Mouse (Mus musculus) CH12.LX (cell line): Measurements from ENCODE around the gene Tmem39b. TPM values are rescaled to one million over a fixed set of nuclear protein-coding genes. Genes with fewer than 3 reads are reported as not detected.

Experiments
- DNase-seq: peaks from one replicate; pipeline ENCODE4 v3.0.0-alpha.2; 2013; ENCODE audit errors: extremely low read depth
- H3K27ac ChIP-seq: 2 replicates; pipeline ENCODE4 v1.5.1; 2012; ENCODE audit warnings: low read depth, mild to moderate bottlenecking, control low read depth, moderate library complexity; ENCODE audit not compliant: insufficient read depth
- H3K27me3 ChIP-seq: replicated peaks from 2 replicates; pipeline ENCODE3; 2012; ENCODE audit warnings: inconsistent platforms
- H3K36me3 ChIP-seq, 2 experiments: replicated peaks in 1 of 2; 2 replicates each; pipeline versions ENCODE3 to v1.6.1; 2012; ENCODE audit warnings: inconsistent platforms in 1 of 2, low read length in 1 of 2, mild to moderate bottlenecking in 1 of 2, mixed read lengths in 1 of 2, moderate library complexity in 1 of 2; ENCODE audit not compliant: control insufficient read depth in 1 of 2, insufficient read depth in 1 of 2
- H3K4me1 ChIP-seq, 2 experiments: 2 replicates each; pipeline ENCODE4 v1.6.1; 2012; ENCODE audit warnings: inconsistent platforms in 1 of 2, moderate library complexity in 1 of 2; ENCODE audit not compliant: insufficient read depth in 2 of 2, control insufficient read depth in 1 of 2
- H3K4me2 ChIP-seq: 2 replicates; pipeline ENCODE4 v1.6.1; 2012; ENCODE audit warnings: low read depth, mild to moderate bottlenecking, control low read depth; ENCODE audit not compliant: poor library complexity, insufficient read depth, severe bottlenecking
- H3K4me3 ChIP-seq, 3 experiments: fragments of 150-350 bp in 1 of 3; sonication (generic) in 1 of 3; replicated peaks in 1 of 3; 2 replicates each; pipeline versions ENCODE3 to v1.5.1; 2011 to 2012; ENCODE audit warnings: low read depth in 2 of 3, low read length in 2 of 3, mild to moderate bottlenecking in 2 of 3, moderate library complexity in 2 of 3, control low read depth in 1 of 3, improper control_type of control experiment in 1 of 3, inconsistent platforms in 1 of 3, mixed read lengths in 1 of 3; ENCODE audit not compliant: poor library complexity in 1 of 3
- H3K79me2 ChIP-seq: replicated peaks from 2 replicates; pipeline ENCODE4 v1.6.1; 2012; ENCODE audit warnings: mild to moderate bottlenecking, moderate library complexity; ENCODE audit not compliant: control insufficient read depth, poor library complexity, insufficient read depth, severe bottlenecking; ENCODE audit errors: extremely low read depth
- H3K9ac ChIP-seq: 2 replicates; pipeline ENCODE4 v1.6.1; 2012; ENCODE audit warnings: low read depth, mild to moderate bottlenecking, control low read depth, moderate library complexity; ENCODE audit not compliant: insufficient read depth
- H3K9me3 ChIP-seq: replicated peaks from 2 replicates; pipeline ENCODE3; 2012; ENCODE audit warnings: low read length, inconsistent platforms, mixed read lengths
- BHLHE40 ChIP-seq: IDR thresholded peaks from 2 replicates; pipeline ENCODE4 v1.6.1; 2011; ENCODE audit warnings: mild to moderate bottlenecking, low read depth, low read length, improper control_type of control experiment
- CHD2 ChIP-seq: IDR thresholded peaks from 2 replicates; pipeline ENCODE4 v1.6.1; 2011; ENCODE audit warnings: low read length, improper control_type of control experiment
- CTCF ChIP-seq, 2 experiments: IDR thresholded peaks in 1 of 2; conservative IDR thresholded peaks in 1 of 2; 2 replicates each; pipeline ENCODE4 v1.5.1; 2011 to 2012; ENCODE audit warnings: low read depth in 2 of 2, low read length in 2 of 2, improper control_type of control experiment in 1 of 2, inconsistent platforms in 1 of 2, mild to moderate bottlenecking in 1 of 2, moderate library complexity in 1 of 2
- GABPA ChIP-seq: IDR thresholded peaks from 2 replicates; pipeline ENCODE4 v1.6.1; 2012; ENCODE audit warnings: low read depth, low read length, improper control_type of control experiment, inconsistent platforms; ENCODE audit not compliant: insufficient replicate concordance
- HCFC1 ChIP-seq: IDR thresholded peaks from 2 replicates; pipeline ENCODE4 v1.6.1; 2012; ENCODE audit warnings: low read depth, mild to moderate bottlenecking, inconsistent platforms, low read length, improper control_type of control experiment
- JUN ChIP-seq: IDR thresholded peaks from 2 replicates; pipeline ENCODE4 v1.6.1; 2011; ENCODE audit warnings: low read depth, mild to moderate bottlenecking, low read length, improper control_type of control experiment, moderate library complexity; ENCODE audit not compliant: insufficient read depth
- JUND ChIP-seq: conservative IDR thresholded peaks from 2 replicates; pipeline ENCODE4 v1.6.1; 2011; ENCODE audit warnings: low read depth, low read length, improper control_type of control experiment
- KAT2A ChIP-seq: IDR thresholded peaks from 2 replicates; pipeline ENCODE4 v1.6.1; 2012; ENCODE audit warnings: low read length, improper control_type of control experiment, inconsistent platforms; ENCODE audit not compliant: insufficient replicate concordance
- MAZ ChIP-seq: IDR thresholded peaks from 2 replicates; pipeline ENCODE4 v1.6.1; 2012; ENCODE audit warnings: low read depth, mild to moderate bottlenecking, inconsistent platforms, low read length, improper control_type of control experiment, moderate library complexity
- MYC ChIP-seq: IDR thresholded peaks from 2 replicates; pipeline ENCODE4 v1.6.1; 2011; ENCODE audit warnings: low read depth, mild to moderate bottlenecking, improper control_type of control experiment, low read length
- NELFE ChIP-seq: IDR thresholded peaks from 2 replicates; pipeline ENCODE4 v1.6.1; 2011; ENCODE audit warnings: low read depth, low read length, improper control_type of control experiment
- PAX5 ChIP-seq: IDR thresholded peaks from 2 replicates; pipeline ENCODE4 v1.6.1; 2012; ENCODE audit warnings: low read length, inconsistent platforms, mixed read lengths
- POLR2A ChIP-seq: IDR thresholded peaks from 2 replicates; pipeline ENCODE4 v1.6.1; 2011; ENCODE audit warnings: low read depth, mild to moderate bottlenecking, improper control_type of control experiment, low read length
- POLR2AphosphoS2 ChIP-seq: IDR thresholded peaks from 2 replicates; pipeline ENCODE4 v1.6.1; 2011; ENCODE audit warnings: low read depth, low read length, improper control_type of control experiment
- TBP ChIP-seq: conservative IDR thresholded peaks from 2 replicates; pipeline ENCODE4 v1.6.1; 2011; ENCODE audit warnings: low read depth, low read length, improper control_type of control experiment
- ZKSCAN1 ChIP-seq: IDR thresholded peaks from 2 replicates; pipeline ENCODE4 v1.6.1; 2012; ENCODE audit warnings: low read depth, inconsistent platforms, low read length, improper control_type of control experiment, borderline replicate concordance
- ZMIZ1 ChIP-seq: IDR thresholded peaks from 2 replicates; pipeline ENCODE4 v1.6.1; 2012; ENCODE audit warnings: low read depth, mild to moderate bottlenecking, inconsistent platforms, low read length, improper control_type of control experiment
- dilution Hi-C: fragments of 300-500 bp; cut with MboI; formaldehyde crosslinking; loops from 2 replicates; pipeline ENCODE4 v1.14.3; 2020; ENCODE audit warnings: low sequenced_read_pairs; ENCODE audit not compliant: extremely low pct_unique_long_range_greater_than_20kb, extremely low pct_ligation_motif_present
- in situ Hi-C: fragments of 300-500 bp; cut with MboI; formaldehyde crosslinking; loops from 3 replicates; pipeline ENCODE4 v1.14.3; 2019; ENCODE audit warnings: low sequenced_read_pairs, low pct_ligation_motif_present, low pct_unique_long_range_greater_than_20kb, mixed read lengths
- polyA plus RNA-seq: library from polyadenylated mRNA; unstranded; fragments of >175 nt; gene quantifications from 2 replicates; pipeline ENCODE4 v1.2.1, GENCODE M21; 2012; ENCODE audit warnings: low read depth; ENCODE audit not compliant: insufficient read length
- total RNA-seq, 2 experiments: library from RNA; depleted of rRNA; stranded (reverse); fragments of 300-350 nt in 1 of 2; fragments of >200 nt in 1 of 2; gene quantifications; 2 replicates each; pipeline ENCODE4 v1.2.3; 2012 to 2014

The Tmem39b gene
- total and polyA plus RNA-seq, 3 experiments: 11.3 to 37.7 (median 14.6) TPM

- no peak overlapping the region for H3K9ac ChIP-seq
- no peaks in the 10 kb centered on the region for H3K27me3 ChIP-seq
- no peaks in the 10 kb centered on the region for H3K79me2 ChIP-seq
- H3K4me2 ChIP-seq: no peak overlapping the region
- no peak for TF ChIP-seq BHLHE40
- TF ChIP-seq PAX5: no peak
- TF ChIP-seq POLR2A: no peak
- no peak for TF ChIP-seq NELFE
- TF ChIP-seq CHD2: no peak
- TF ChIP-seq ZKSCAN1: no peak
- no peak for TF ChIP-seq GABPA
- no peak for TF ChIP-seq POLR2AphosphoS2
- TF ChIP-seq TBP: no peak
- TF ChIP-seq MYC: no peak
- TF ChIP-seq ZMIZ1: no peak
- no peak for TF ChIP-seq MAZ
- no peak for TF ChIP-seq HCFC1
- no peak for TF ChIP-seq JUN
- no peak for TF ChIP-seq KAT2A
- TF ChIP-seq CTCF (conservative IDR thresholded peaks at IDR 0.05 in 1 of 2, IDR thresholded peaks at IDR 0.05 in 1 of 2; ENCODE audit: low read depth in 2 of 2, low read length in 2 of 2): no peak
- TF ChIP-seq, all 38 proteins: peak for 0
- peaks cover 63 to 90% of the 10 kb centered on the region in 2 experiments for H3K36me3 ChIP-seq
- H3K9me3 ChIP-seq: no peaks in the 10 kb centered on the region
- H3K4me1 ChIP-seq: no peaks in the 10 kb centered on the region
- no peak for DNase-seq
- in situ Hi-C loops (no loop called here), dilution Hi-C loops (no loop called here)
- no peak overlapping the region for H3K4me3 ChIP-seq
- H3K27ac ChIP-seq: no peak overlapping the region
These were observed 12.1 kb downstream of the Tmem39b start for GRCm38 (mm10) chr4:129684531-129684930.

DNA sequence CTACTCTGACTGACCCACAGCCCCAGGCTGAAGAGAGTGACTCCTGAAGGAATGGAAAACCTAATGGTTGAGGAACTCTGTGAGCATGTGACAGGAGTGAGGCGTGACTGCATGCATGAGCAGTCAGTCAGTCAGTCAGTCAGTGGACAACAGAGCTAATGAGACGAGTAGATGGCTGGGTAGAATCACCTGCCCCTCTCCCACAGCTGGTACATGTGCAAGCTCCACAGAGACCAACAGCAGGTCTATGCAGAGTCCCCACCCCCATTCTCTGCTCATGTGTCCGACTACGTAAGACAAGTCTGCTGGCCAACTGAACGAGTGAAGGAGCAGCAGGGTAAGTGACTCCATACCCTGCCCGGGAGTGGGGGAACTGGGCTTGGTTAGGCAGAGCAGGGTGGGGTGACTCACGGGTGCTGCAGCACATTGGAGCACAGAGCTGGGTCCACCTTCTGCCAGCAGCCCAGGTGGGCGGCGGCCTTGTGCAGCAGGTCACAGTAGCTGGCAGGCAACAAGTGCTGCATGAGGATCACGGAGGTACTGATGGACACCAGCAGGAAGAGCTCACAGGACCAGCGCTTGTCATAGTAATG lies 12.6 kb downstream of the Tmem39b start:
- dilution Hi-C loops: no loop called here

More for the DNA sequence above, 12.6 kb downstream of the Tmem39b start:
- no peak overlapping the region for H3K4me2 ChIP-seq
- no peak for DNase-seq
- H3K27me3 ChIP-seq: no peaks in the 10 kb centered on the region
- H3K4me3 ChIP-seq: no peak overlapping the region
- no peaks in the 10 kb centered on the region for H3K79me2 ChIP-seq
- H3K9me3 ChIP-seq: no peaks in the 10 kb centered on the region
- H3K36me3 ChIP-seq: peaks cover 63 to 89% of the 10 kb centered on the region in 2 experiments
- no peak overlapping the region for H3K9ac ChIP-seq
- no peaks in the 10 kb centered on the region for H3K4me1 ChIP-seq
- H3K27ac ChIP-seq: no peak overlapping the region
- no peak for TF ChIP-seq JUND
- in situ Hi-C loops: no loop called here
